Mouse (Mus musculus): ENCODE data around the gene Fam181a.

Gene Fam181a

DNA sequence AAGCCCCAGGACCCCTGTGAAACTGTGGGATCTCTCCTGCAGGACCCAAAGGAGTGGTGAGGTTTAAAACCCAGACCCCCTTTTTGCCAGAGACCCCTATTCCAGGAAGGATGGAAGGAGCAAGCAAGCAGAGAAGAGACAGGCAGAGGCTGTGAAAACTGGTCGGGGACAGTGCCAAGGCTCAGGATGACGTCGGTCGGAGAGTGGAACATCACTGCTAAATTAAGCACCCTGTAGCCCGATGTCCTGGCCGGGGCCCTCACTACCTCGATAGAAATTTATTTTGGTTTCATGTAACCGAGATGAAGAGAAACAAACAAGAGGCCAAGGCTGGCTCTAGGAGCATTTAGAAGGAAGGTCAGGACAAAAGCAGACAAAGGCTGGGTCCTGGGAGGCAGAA, 47.4 kb downstream of the Fam181a start:
- no peak for DNase-seq (ENCODE audit: low spot score)

DNA sequence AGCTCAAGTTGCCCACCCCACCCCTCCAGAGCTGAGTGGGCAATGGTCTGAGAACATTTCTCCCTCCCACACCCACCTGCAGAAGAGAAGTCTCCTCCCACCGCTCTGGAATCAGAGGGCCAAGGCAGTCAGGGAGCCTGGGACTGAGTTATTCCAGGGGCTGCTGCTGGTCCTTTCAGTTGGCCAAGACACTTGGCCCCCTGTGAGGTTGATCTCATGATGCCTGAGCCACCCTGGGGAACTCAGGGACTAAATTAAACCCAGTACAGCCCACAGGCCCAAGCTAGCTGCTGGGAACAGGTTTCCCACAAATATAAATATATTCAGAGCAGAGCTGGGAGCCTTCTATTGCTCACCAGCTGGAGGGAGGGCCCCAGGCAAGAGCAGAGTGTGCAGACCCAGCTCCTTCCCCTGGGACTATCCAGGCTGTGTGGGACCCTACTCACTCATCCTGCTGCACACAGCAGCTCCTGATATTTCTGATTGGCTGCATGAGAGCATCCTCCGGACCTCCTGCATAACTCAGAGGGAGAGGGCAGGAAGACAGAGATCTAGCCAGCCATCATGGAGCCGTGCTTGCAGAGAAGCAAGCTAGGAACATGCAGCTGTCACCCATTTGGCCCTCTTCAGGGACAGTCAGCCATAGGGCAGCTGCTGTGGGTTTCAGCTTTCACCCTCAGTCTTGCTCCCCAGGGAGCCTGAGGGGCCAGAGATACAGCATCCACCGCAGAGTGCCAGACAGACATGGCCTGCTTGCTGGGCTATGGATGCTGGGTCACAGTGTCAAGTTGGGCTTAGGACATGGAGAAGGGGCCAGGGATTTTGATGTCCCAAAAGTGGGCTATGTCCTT, 48.4 kb downstream of the Fam181a start:
- DNase-seq (ENCODE audit: low spot score): no peak

DNA sequence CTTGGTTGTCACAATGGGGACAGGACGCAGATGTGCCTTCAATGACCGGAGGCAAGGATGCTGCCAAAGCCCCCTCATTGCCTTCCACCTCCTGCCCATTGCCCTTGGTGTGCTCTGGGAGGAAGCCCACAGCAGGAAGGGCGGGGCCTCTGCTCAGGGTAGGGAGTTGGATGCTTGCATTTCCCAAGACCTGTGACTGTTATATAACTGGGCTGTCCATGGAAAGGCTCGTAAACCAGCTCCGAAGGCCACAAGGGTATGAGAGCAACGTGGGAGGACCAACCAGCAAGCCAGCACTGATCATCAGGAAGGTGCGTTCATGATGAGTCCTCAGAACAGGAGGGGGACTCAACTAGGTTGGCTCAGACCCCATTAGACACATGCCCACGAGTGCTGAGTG, 50.0 kb downstream of the Fam181a start:
- no peak for DNase-seq (ENCODE audit: low spot score)

DNA sequence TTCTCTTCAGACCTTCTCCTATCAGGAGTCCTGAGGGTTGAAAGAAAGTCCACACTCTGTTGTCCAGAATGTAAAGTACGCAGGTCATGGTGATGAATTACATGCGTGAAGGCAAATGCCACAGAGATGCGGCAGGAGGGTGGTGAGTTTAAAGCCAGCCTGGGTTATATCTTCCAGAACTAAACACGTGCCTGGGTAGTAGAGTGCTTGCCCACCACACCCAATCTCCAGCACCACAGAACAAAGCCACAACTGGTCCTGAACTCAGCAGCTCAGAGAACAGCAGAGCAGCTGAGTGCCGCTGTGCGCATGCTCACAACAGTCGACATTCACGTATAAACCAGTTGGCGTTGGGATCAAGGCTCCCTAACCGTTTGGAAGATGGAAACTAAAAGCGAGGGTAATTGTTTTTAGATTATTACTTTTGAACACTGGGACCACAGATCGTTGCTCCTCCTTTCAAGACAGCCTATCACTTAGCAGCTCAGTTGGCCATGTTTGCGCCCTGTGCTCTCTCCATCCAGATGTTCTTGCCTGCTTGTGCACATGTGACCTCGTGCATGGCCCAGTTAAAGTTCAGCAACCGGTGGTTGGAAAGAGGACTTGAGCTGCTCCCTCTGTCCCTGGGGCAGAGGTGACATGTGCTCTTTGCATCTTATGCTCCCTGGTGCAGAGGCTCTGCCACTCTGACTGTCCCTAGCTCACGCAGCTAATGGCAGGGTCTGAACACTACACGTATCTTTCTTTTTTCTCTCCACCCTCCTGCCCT, 50.9 kb downstream of the Fam181a start:
- no peak for DNase-seq (ENCODE audit: low spot score)

DNA sequence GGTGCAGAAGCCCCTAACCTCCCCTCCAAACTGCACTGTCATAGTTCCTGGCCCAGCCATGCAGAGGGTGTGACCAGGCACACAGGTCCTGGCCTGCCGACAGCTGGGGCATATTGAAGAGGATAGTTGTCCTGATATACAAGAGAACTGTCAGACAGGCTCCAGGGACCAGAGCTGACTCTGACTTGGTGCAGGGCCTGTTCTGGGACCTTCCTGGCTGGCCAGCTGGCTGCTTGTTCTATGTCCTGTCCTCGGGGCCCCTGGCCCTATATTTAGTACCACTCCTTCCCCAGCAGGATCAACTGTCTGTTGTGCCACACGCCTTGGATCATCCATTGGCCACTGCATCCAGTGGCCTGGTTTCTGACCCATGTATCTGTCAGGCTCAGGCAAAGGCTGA, 51.6 kb downstream of the Fam181a start:
- no peak for DNase-seq (ENCODE audit: low spot score)

Data from c-Kit-positive CD71-positive TER-119-positive erythroid progenitor cells, embryonic 14.5 days (primary cell).